Mouse (Mus musculus) testis, adult 2 months (tissue): ENCODE results near the gene 0610037L13Rik.

Experiments used
- CTCF ChIP-seq: fragments of 200-500 bp; IDR thresholded peaks from 2 replicates; pipeline ENCODE4 v1.5.1; 2012; ENCODE audit warnings: low read depth, mild to moderate bottlenecking, inconsistent platforms, low read length, moderate library complexity; ENCODE audit not compliant: control insufficient read depth, insufficient read depth, insufficient replicate concordance
- POLR2A ChIP-seq: fragments of 200-500 bp; IDR thresholded peaks from 2 replicates; pipeline ENCODE4 v1.6.1; 2012; ENCODE audit warnings: low read depth, mild to moderate bottlenecking, inconsistent platforms, low read length, moderate library complexity; ENCODE audit not compliant: control insufficient read depth

DNA sequence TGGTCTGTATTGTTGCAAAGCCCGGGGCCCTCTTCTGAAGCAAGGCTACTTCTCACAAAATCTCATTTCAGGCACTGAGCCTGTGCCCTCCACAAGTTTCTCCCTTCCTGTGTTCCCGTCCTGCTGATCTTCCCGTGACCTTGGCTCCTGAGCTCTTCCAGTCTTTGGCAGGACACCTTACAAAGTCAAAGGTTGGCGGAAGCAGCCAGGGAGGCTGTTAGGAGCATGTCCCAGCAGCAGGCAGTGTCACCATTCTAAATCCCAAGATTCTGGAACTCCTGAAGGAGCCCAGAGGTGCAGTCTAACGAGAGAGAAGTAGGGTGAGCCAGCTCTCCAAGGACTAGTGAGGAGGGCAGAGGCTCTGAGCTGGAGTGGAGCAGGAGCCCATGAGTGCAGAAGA, 41.1 kb upstream of the 0610037L13Rik start:
- TF ChIP-seq CTCF (no peak), POLR2A (no peak)
